15 mouse cellular contexts compared by ENCODE assay signal in genomic region chr17:87200134-87200533, GRCm38 (mm10).
A peak's percentile ranks its signal among the peaks of the same experiment; 100 is the strongest.
DNase-seq lines count a peak whose midpoint lies in the region; ATAC-seq and TF ChIP-seq lines count a peak whose summit lies in the region.
"Had no signal": no experiment of that assay in that cellular context is flagged by ENCODE, and none has a peak within 500 bp of the region (broad histone marks: within the 10 kb centered on the region; RNA-seq: fewer than 3 reads in every experiment).

No protein-coding gene starts in this region.

- H3K27me3 ChIP-seq in embryonic facial prominence, embryonic 12.5 days: no peaks in the 10 kb centered on the region
- no peaks in the 10 kb centered on the region for H3K27me3 ChIP-seq in embryonic facial prominence, embryonic 10.5 days (replicated peaks; ENCODE audit: low read depth, poor library complexity, severe bottlenecking)
- H3K27me3 ChIP-seq in intestine, embryonic 14.5 days (replicated peaks; ENCODE audit: control insufficient read depth, insufficient read depth, low read length): no peaks in the 10 kb centered on the region
- H3K27me3 ChIP-seq in intestine, postnatal 0 days (replicated peaks; ENCODE audit: control insufficient read depth, insufficient read depth, low read length): no peaks in the 10 kb centered on the region
- H3K27me3 ChIP-seq in lung, postnatal 0 days (replicated peaks; ENCODE audit: insufficient read depth, low read length): no peaks in the 10 kb centered on the region
- H3K27me3 ChIP-seq: hindbrain, embryonic 15.5 days; midbrain, embryonic 13.5 days; Patski had no signal

- H3K27ac ChIP-seq in embryonic facial prominence, embryonic 12.5 days: peak overlapping the region; percentile 89; the same call in 1 of the 2 replicates
- H3K27ac ChIP-seq in embryonic facial prominence, embryonic 10.5 days (replicated peaks): no peak overlapping the region
- peak overlapping the region; percentile 62 for H3K27ac ChIP-seq in intestine, embryonic 14.5 days (ENCODE audit: low read depth)
- no peak overlapping the region for H3K27ac ChIP-seq in intestine, postnatal 0 days (ENCODE audit: low read depth, low read length)
- H3K27ac ChIP-seq in lung, postnatal 0 days (ENCODE audit: low read length): peak overlapping the region; percentile 23
- H3K27ac ChIP-seq: macrophage had no signal

- ATAC-seq in embryonic facial prominence, embryonic 12.5 days (ENCODE audit: insufficient number of reproducible peaks, insufficient read depth, low FRiP score, low TSS enrichment): no peak
- no peak for ATAC-seq in intestine, embryonic 14.5 days (replicated peaks; ENCODE audit: low FRiP score, low TSS enrichment, low read depth)
- no peak for ATAC-seq in intestine, postnatal 0 days
- no peak for ATAC-seq in lung, postnatal 0 days
- ATAC-seq: Patski had no signal

- H3K36me3 ChIP-seq in embryonic facial prominence, embryonic 12.5 days: no peaks in the 10 kb centered on the region
- H3K36me3 ChIP-seq in embryonic facial prominence, embryonic 10.5 days (replicated peaks): no peaks in the 10 kb centered on the region
- no peaks in the 10 kb centered on the region for H3K36me3 ChIP-seq in intestine, embryonic 14.5 days (ENCODE audit: control insufficient read depth, insufficient read depth, low read length)
- H3K36me3 ChIP-seq in intestine, postnatal 0 days (ENCODE audit: control insufficient read depth, insufficient read depth): no peaks in the 10 kb centered on the region
- H3K36me3 ChIP-seq in lung, postnatal 0 days (ENCODE audit: insufficient read depth, low read length): no peaks in the 10 kb centered on the region
- H3K36me3 ChIP-seq: hindbrain, embryonic 15.5 days; midbrain, embryonic 13.5 days had no signal

- H3K4me1 ChIP-seq in embryonic facial prominence, embryonic 12.5 days: peaks cover 35% of the 10 kb centered on the region
- peaks cover 33% of the 10 kb centered on the region for H3K4me1 ChIP-seq in embryonic facial prominence, embryonic 10.5 days
- peaks cover 32% of the 10 kb centered on the region for H3K4me1 ChIP-seq in intestine, embryonic 14.5 days (replicated peaks; ENCODE audit: control insufficient read depth, insufficient read depth, low read length)
- no peaks in the 10 kb centered on the region for H3K4me1 ChIP-seq in intestine, postnatal 0 days (replicated peaks; ENCODE audit: control insufficient read depth, insufficient read depth, low read length)
- peaks cover 3% of the 10 kb centered on the region; the same call in 1 of the 2 replicates for H3K4me1 ChIP-seq in lung, postnatal 0 days (ENCODE audit: insufficient read depth, low read depth, low read length)

- WGBS in embryonic facial prominence, embryonic 12.5 days: 94% methylated on average over 2 of the region's 2 CpGs
- WGBS in embryonic facial prominence, embryonic 10.5 days: 91% methylated on average over 2 of the region's 2 CpGs
- WGBS in intestine, embryonic 14.5 days: 67% methylated on average over 2 of the region's 2 CpGs
- WGBS in intestine, postnatal 0 days: 81% methylated on average over 2 of the region's 2 CpGs
- WGBS in lung, postnatal 0 days: 70% methylated on average over 2 of the region's 2 CpGs

- DNase-seq in embryonic facial prominence, embryonic 10.5 days (ENCODE audit: low spot score): no peak
- no peak for DNase-seq in intestine, embryonic 14.5 days (ENCODE audit: low spot score)
- no peak for DNase-seq in lung, postnatal 0 days (ENCODE audit: low spot score)
- DNase-seq in lung, postnatal 10 days: no peak
- no peak for DNase-seq in left cerebral cortex, adult 8-10 months (ENCODE audit: low spot score in 2 of 2)
- DNase-seq in T-cell, adult 2 months (ENCODE audit: low spot score): no peak
- DNase-seq: thymus, postnatal 36 days had no signal

- no peak overlapping the region for H3K4me3 ChIP-seq in embryonic facial prominence, embryonic 12.5 days
- H3K4me3 ChIP-seq in embryonic facial prominence, embryonic 10.5 days: no peak overlapping the region
- no peak overlapping the region for H3K4me3 ChIP-seq in intestine, embryonic 14.5 days (ENCODE audit: low read depth, low read length)
- H3K4me3 ChIP-seq in intestine, postnatal 0 days (ENCODE audit: low read depth, low read length): no peak overlapping the region
- H3K4me3 ChIP-seq in lung, postnatal 0 days (ENCODE audit: low read depth, low read length): no peak overlapping the region
- H3K4me3 ChIP-seq: erythroblast, embryonic 14.5 days; hindbrain, embryonic 15.5 days; midbrain, embryonic 13.5 days had no signal

- no peak overlapping the region for H3K9ac ChIP-seq in embryonic facial prominence, embryonic 12.5 days
- H3K9ac ChIP-seq in intestine, embryonic 14.5 days (ENCODE audit: low read length): no peak overlapping the region
- no peak overlapping the region for H3K9ac ChIP-seq in intestine, postnatal 0 days (ENCODE audit: low read depth, low read length)
- no peak overlapping the region for H3K9ac ChIP-seq in lung, postnatal 0 days (replicated peaks; ENCODE audit: low read depth)
- H3K9ac ChIP-seq: hindbrain, embryonic 15.5 days; midbrain, embryonic 13.5 days had no signal

- no peak for TF ChIP-seq CTCF in intestine, postnatal 0 days (IDR thresholded peaks at IDR 0.05; ENCODE audit: low read depth)
- no peak for TF ChIP-seq CTCF in lung, postnatal 0 days (IDR thresholded peaks at IDR 0.05)

- no peak for TF ChIP-seq EP300 in lung, postnatal 0 days (IDR thresholded peaks at IDR 0.05)

- no peak overlapping the region for H3K4me2 ChIP-seq in embryonic facial prominence, embryonic 12.5 days (replicated peaks)
- no peak overlapping the region for H3K4me2 ChIP-seq in intestine, embryonic 14.5 days (ENCODE audit: low read length)
- no peak overlapping the region for H3K4me2 ChIP-seq in intestine, postnatal 0 days (replicated peaks; ENCODE audit: low read depth)
- no peak overlapping the region for H3K4me2 ChIP-seq in lung, postnatal 0 days (replicated peaks; ENCODE audit: low read depth, low read length)
- H3K4me2 ChIP-seq: hindbrain, embryonic 15.5 days; liver, embryonic 11.5 days; midbrain, embryonic 13.5 days had no signal

- H3K9me3 ChIP-seq in embryonic facial prominence, embryonic 12.5 days: no peaks in the 10 kb centered on the region
- H3K9me3 ChIP-seq in embryonic facial prominence, embryonic 10.5 days: no peaks in the 10 kb centered on the region
- H3K9me3 ChIP-seq in intestine, embryonic 14.5 days (ENCODE audit: control insufficient read depth, low read length): no peaks in the 10 kb centered on the region
- H3K9me3 ChIP-seq in intestine, postnatal 0 days (ENCODE audit: control insufficient read depth): no peaks in the 10 kb centered on the region
- no peaks in the 10 kb centered on the region for H3K9me3 ChIP-seq in lung, postnatal 0 days (ENCODE audit: low read length)
- H3K9me3 ChIP-seq: hindbrain, embryonic 15.5 days; midbrain, embryonic 13.5 days had no signal

Comparison
In these comparisons a context has a peak if more than half of its experiments do, and no peak if none do; other contexts are left out.
1. H3K27ac ChIP-seq: peak in embryonic facial prominence, embryonic 12.5 days (single experiment), intestine, embryonic 14.5 days (single experiment) and lung, postnatal 0 days (single experiment); none in embryonic facial prominence, embryonic 10.5 days (single experiment) and intestine, postnatal 0 days (single experiment).